Mouse (Mus musculus): ENCODE measurements around the gene Srp72. TPM values are rescaled to one million over a fixed set of nuclear protein-coding genes. Genes with fewer than 3 reads are reported as not detected.

Gene Srp72
- polyA plus RNA-seq, 1 experiment from 2014 or later, result 48.4 TPM

- Histone ChIP-seq H3K4me3 (peak overlapping the region; percentile 88), H3K27me3 (replicated peaks) (no peaks in the 10 kb centered on the region), H3K9me3 (no peaks in the 10 kb centered on the region), H3K4me1 (peaks cover 79% of the 10 kb centered on the region), H3K9ac (peak overlapping the region; percentile 87), H3K27ac (replicated peaks) (peak overlapping the region; percentile 91), H3K36me3 (peaks cover 27% of the 10 kb centered on the region), H3K4me2 (peak overlapping the region; percentile 93)
- ATAC-seq (ENCODE audit: extremely low read depth, insufficient number of reproducible peaks, low FRiP score, low TSS enrichment), result no peak; the same call in 1 of the 2 replicates
- under 1% methylated on average over 24 of the region's 24 CpGs for WGBS
These were observed 24.0 kb upstream of the Srp72 start for GRCm38 (mm10) chr5:76950343-76951105.

GRCm38 (mm10) chr5:76951106-76952027 lies 23.1 kb upstream of the Srp72 start, which contains the start of the genes Paics and Ppat:
Paics (plus strand) TSS chr5:76951307.
Ppat (minus strand) TSS chr5:76951578.
- H3K9me3 ChIP-seq, result no peaks in the 10 kb centered on the region
- H3K4me3 ChIP-seq, result peak within 1 kb of the TSS; percentile 88
- peaks cover 35% of the 10 kb centered on the region for H3K36me3 ChIP-seq
- under 1% methylated on average over 81 of the region's 81 CpGs for WGBS
- peak; percentile 95 for ATAC-seq (ENCODE audit: extremely low read depth, insufficient number of reproducible peaks, low FRiP score, low TSS enrichment)
- H3K27me3 ChIP-seq (replicated peaks), result no peaks in the 10 kb centered on the region
- H3K4me1 ChIP-seq, result peaks cover 74% of the 10 kb centered on the region
- peak within 1 kb of the TSS; percentile 91 for H3K27ac ChIP-seq (replicated peaks)
- peak within 1 kb of the TSS; percentile 93 for H3K4me2 ChIP-seq
- H3K9ac ChIP-seq, result peak within 1 kb of the TSS; percentile 92

- ATAC-seq (ENCODE audit: extremely low read depth, insufficient number of reproducible peaks, low FRiP score, low TSS enrichment), result no peak
- H3K4me2 ChIP-seq, result peak overlapping the region; percentile 93
- no peaks in the 10 kb centered on the region for H3K27me3 ChIP-seq (replicated peaks)
- H3K9me3 ChIP-seq, result no peaks in the 10 kb centered on the region
- peaks cover 64% of the 10 kb centered on the region for H3K4me1 ChIP-seq
- peaks cover 45% of the 10 kb centered on the region for H3K36me3 ChIP-seq
- peak overlapping the region; percentile 91 for H3K27ac ChIP-seq (replicated peaks)
- peak overlapping the region; percentile 92 for H3K9ac ChIP-seq
- WGBS, result 15% methylated on average over 7 of the region's 7 CpGs
- peak overlapping the region; percentile 88 for H3K4me3 ChIP-seq
These were observed 22.1 kb upstream of the Srp72 start for GRCm38 (mm10) chr5:76952112-76953040.

GRCm38 (mm10) chr5:76953794-76954193 lies 20.7 kb upstream of the Srp72 start:
- H3K27ac ChIP-seq (replicated peaks), result no peak overlapping the region
- no peaks in the 10 kb centered on the region for H3K27me3 ChIP-seq (replicated peaks)
- H3K9me3 ChIP-seq, result no peaks in the 10 kb centered on the region
- H3K9ac ChIP-seq, result peak overlapping the region; percentile 40; the same call in 1 of the 2 replicates
- H3K4me1 ChIP-seq, result peaks cover 50% of the 10 kb centered on the region
- no peak overlapping the region for H3K4me3 ChIP-seq
- 75% methylated on average over 3 of the region's 3 CpGs for WGBS
- H3K4me2 ChIP-seq, result peak overlapping the region; percentile 30
- H3K36me3 ChIP-seq, result peaks cover 51% of the 10 kb centered on the region
- ATAC-seq (ENCODE audit: extremely low read depth, insufficient number of reproducible peaks, low FRiP score, low TSS enrichment), result no peak

GRCm38 (mm10) chr5:76954271-76954900 lies 20.1 kb upstream of the Srp72 start:
- Histone ChIP-seq H3K9ac (peak overlapping the region; percentile 40; the same call in 1 of the 2 replicates), H3K27me3 (replicated peaks) (no peaks in the 10 kb centered on the region)

GRCm38 (mm10) chr5:76955474-76955873 lies 19.0 kb upstream of the Srp72 start:
- peaks cover 64% of the 10 kb centered on the region for H3K36me3 ChIP-seq

More at GRCm38 (mm10) chr5:76954271-76954900, 20.1 kb upstream of the Srp72 start:
- peak overlapping the region; percentile 30 for H3K4me2 ChIP-seq
- ATAC-seq (ENCODE audit: extremely low read depth, insufficient number of reproducible peaks, low FRiP score, low TSS enrichment), result no peak
- H3K36me3 ChIP-seq, result peaks cover 54% of the 10 kb centered on the region
- H3K9me3 ChIP-seq, result no peaks in the 10 kb centered on the region
- H3K4me3 ChIP-seq, result no peak overlapping the region
- H3K4me1 ChIP-seq, result peaks cover 45% of the 10 kb centered on the region
- no peak overlapping the region for H3K27ac ChIP-seq (replicated peaks)
- 69% methylated on average over 6 of the region's 6 CpGs for WGBS

GRCm38 (mm10) chr5:76957954-76958353 lies 16.5 kb upstream of the Srp72 start:
- no peaks in the 10 kb centered on the region for H3K27me3 ChIP-seq (replicated peaks)
- peaks cover 26% of the 10 kb centered on the region for H3K4me1 ChIP-seq
- peaks cover 89% of the 10 kb centered on the region for H3K36me3 ChIP-seq
- ATAC-seq (ENCODE audit: extremely low read depth, insufficient number of reproducible peaks, low FRiP score, low TSS enrichment), result no peak
- no peaks in the 10 kb centered on the region for H3K9me3 ChIP-seq
- H3K4me2 ChIP-seq, result no peak overlapping the region
- no peak overlapping the region for H3K4me3 ChIP-seq
- WGBS, result 90% methylated on average over 1 of the region's 1 CpGs
- no peak overlapping the region for H3K9ac ChIP-seq
- no peak overlapping the region for H3K27ac ChIP-seq (replicated peaks)

More at GRCm38 (mm10) chr5:76955474-76955873, 19.0 kb upstream of the Srp72 start:
- Histone ChIP-seq H3K9me3 (no peaks in the 10 kb centered on the region), H3K4me3 (no peak overlapping the region), H3K4me1 (peaks cover 35% of the 10 kb centered on the region), H3K27me3 (replicated peaks) (no peaks in the 10 kb centered on the region), H3K27ac (replicated peaks) (peak overlapping the region; percentile 48), H3K4me2 (no peak overlapping the region), H3K9ac (0 out of 2 replicates have a peak overlapping the region, but pooled peaks have one; percentile 10)
- 63% methylated on average over 4 of the region's 4 CpGs for WGBS
- ATAC-seq (ENCODE audit: extremely low read depth, insufficient number of reproducible peaks, low FRiP score, low TSS enrichment), result no peak

- ATAC-seq (ENCODE audit: extremely low read depth, insufficient number of reproducible peaks, low FRiP score, low TSS enrichment), result no peak
- H3K27ac ChIP-seq (replicated peaks), result no peak overlapping the region
- H3K9me3 ChIP-seq, result no peaks in the 10 kb centered on the region
- no peak overlapping the region for H3K9ac ChIP-seq
- no peaks in the 10 kb centered on the region for H3K27me3 ChIP-seq (replicated peaks)
- peaks cover 12% of the 10 kb centered on the region for H3K4me1 ChIP-seq
- no peak overlapping the region for H3K4me3 ChIP-seq
- no peak overlapping the region for H3K4me2 ChIP-seq
- WGBS, result 84% methylated on average over 5 of the region's 5 CpGs
- H3K36me3 ChIP-seq, result peaks cover 96% of the 10 kb centered on the region
These were observed 14.9 kb upstream of the Srp72 start for GRCm38 (mm10) chr5:76959587-76959986.

GRCm38 (mm10) chr5:76962545-76962944 lies 11.9 kb upstream of the Srp72 start:
- Histone ChIP-seq H3K4me1 (no peaks in the 10 kb centered on the region), H3K27me3 (replicated peaks) (no peaks in the 10 kb centered on the region), H3K36me3 (peaks cover 95% of the 10 kb centered on the region), H3K9me3 (no peaks in the 10 kb centered on the region), H3K9ac (no peak overlapping the region), H3K4me2 (no peak overlapping the region), H3K4me3 (no peak overlapping the region), H3K27ac (replicated peaks) (no peak overlapping the region)
- WGBS, result 81% methylated on average over 11 of the region's 11 CpGs
- no peak for ATAC-seq (ENCODE audit: extremely low read depth, insufficient number of reproducible peaks, low FRiP score, low TSS enrichment)

- no peak overlapping the region for H3K9ac ChIP-seq
- no peak overlapping the region for H3K4me3 ChIP-seq
- no peaks in the 10 kb centered on the region for H3K4me1 ChIP-seq
- ATAC-seq (ENCODE audit: extremely low read depth, insufficient number of reproducible peaks, low FRiP score, low TSS enrichment), result no peak
- H3K27me3 ChIP-seq (replicated peaks), result no peaks in the 10 kb centered on the region
- H3K27ac ChIP-seq (replicated peaks), result no peak overlapping the region
- WGBS, result 89% methylated on average over 3 of the region's 3 CpGs
- no peak overlapping the region for H3K4me2 ChIP-seq
- peaks cover 97% of the 10 kb centered on the region for H3K36me3 ChIP-seq
- no peaks in the 10 kb centered on the region for H3K9me3 ChIP-seq
These were observed 9.8 kb upstream of the Srp72 start for GRCm38 (mm10) chr5:76964651-76965050.
